Mouse (Mus musculus): ENCODE measurements around the gene Nkx2-5. TPM values are rescaled to one million over a fixed set of nuclear protein-coding genes. Genes with fewer than 3 reads are reported as not detected.

Gene Nkx2-5
- total RNA-seq, 2 experiments from 2014 or later, result 75.6 to 79.8 TPM

DNA sequence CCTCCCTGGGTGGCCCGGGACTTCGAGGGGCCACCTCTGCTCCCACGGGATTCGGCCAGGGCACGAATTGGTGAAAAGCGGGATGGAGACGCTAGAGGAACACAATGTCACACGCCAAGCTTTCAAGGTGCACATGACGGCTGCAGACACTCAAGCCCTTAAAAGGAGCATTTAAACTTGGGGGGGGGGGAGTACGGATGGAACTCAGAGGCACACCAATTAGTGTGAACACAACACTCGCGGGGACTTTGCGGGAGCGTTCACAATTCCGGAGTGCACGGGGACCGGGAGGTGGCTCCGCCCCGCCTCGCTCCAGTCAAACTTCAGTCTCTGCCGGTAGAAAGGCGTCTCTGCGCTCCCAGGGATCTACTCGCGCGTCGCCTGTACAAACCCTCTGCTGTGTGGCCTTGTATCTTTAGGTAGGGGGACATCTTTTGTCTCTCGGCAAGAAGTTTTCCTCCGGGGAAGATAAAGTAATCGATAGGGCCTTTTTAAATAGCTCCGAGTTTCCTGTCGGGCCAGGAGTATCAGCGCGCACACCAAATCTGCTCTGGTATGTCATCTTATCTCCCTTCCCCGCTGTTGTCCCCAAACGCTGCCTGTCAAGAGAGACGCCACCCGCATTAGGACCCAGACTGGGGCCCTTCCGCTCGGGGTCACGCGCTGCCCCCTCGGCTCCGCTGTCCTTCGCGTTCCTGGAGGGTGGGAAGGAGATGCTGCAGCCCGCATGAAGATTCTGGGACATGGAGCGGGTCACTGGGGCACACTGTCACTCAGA lies 5.7 kb upstream of the Nkx2-5 start:
- DNase-seq, result peak in 1 of 2 experiments; percentile 65

DNA sequence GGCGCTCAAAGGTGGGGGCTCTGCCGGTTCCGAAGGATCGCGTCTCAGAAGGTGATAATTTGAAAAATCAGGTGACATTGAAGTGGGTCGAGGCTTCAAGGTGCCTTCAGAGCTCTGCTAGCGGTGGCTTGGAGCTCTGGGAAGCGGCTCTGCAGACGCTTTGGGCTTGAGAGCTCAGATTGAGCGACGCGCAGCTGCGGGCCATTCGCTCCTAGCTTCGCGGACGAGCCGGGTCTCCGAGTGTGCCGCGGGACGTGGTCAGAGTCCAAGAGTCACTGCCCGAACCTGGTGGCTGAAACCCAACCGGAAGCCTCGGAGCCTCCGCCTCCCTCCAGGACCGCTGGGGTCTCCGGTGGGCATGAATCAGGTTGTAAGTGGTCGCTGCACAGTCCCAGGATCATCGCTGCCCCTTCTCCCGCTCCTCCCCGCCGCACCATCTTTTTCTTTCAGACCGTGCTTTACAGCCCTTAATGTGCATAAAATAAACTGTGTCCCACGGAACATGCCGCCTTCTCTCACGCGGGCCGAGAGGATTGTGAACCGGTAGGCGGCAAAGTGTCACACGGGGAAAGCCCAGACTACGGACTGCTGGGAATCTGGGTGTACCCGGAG lies 5.0 kb upstream of the Nkx2-5 start:
- peak in 1 of 2 experiments; percentile 63 for DNase-seq

DNA sequence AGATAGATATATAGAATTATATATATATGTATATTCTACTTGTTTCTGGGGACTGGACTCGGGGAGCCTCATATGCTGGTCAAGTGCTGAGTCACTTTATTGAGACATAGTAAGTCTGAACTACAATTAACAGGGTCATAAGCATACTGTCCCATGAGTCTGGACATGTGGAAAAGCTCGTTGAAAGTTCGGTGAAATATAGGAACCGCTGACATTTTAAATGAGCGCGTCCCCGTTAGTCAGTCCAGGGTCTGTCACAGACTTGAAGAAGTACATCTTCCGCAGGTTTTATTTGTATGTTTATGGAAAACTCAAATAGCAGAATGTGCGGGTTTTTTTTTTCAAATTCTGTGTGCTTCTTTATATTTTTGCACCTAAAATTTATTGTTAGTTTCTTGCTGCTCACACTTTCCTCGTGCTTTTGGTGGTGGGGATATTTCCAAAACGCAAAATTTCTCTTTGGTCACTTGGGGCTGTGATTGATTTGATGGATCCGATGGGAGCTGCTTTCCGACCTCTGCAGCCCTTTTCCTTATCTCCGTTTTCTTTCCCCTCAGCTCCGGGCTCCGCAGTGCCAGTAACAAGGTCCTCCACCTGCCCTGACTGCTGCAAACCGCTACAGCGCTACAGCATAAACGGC lies 4.4 kb upstream of the Nkx2-5 start:
- peak in 1 of 2 experiments; percentile 50 for DNase-seq

DNA sequence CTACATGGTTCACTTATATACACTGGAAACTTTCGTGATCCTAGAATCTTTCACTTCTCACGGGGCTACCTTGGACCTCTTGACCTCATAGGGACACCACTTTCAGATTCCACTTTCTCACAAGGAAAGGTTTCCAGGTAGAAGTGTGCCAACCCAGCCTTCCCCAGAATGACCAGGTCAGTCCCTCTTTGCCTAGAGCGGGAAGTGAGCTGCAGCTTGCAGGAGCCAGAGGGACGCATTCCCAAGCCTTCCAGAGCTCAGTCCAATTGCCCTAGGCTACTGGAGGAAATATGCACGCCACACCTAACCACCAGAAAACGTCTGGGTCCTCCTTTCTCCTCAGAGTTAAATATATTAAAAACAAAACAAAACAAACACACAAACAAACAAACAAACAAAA lies 3.4 kb upstream of the Nkx2-5 start:
- DNase-seq, result peak in 1 of 2 experiments; percentile 49

DNA sequence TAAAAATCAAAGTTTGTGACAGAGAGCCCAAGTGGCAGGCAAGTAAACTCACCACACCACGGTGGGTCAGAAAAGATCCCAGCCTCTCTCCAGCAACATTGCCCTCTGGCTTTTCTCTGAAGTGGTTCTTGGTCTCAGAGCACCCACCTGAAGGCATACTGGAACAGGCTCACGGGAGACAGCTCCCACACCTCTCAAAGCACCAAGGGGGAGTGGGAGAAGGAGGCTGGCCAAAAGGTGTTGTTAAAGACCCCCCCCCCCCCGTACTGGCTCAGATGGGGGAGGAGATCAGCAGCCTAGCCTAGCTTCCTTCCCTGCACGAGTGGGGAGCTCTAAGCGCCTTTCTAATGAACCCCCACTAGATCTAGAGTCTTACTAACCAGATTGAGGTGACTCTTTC lies 3.0 kb upstream of the Nkx2-5 start:
- peak in 1 of 2 experiments; percentile 48 for DNase-seq

DNA sequence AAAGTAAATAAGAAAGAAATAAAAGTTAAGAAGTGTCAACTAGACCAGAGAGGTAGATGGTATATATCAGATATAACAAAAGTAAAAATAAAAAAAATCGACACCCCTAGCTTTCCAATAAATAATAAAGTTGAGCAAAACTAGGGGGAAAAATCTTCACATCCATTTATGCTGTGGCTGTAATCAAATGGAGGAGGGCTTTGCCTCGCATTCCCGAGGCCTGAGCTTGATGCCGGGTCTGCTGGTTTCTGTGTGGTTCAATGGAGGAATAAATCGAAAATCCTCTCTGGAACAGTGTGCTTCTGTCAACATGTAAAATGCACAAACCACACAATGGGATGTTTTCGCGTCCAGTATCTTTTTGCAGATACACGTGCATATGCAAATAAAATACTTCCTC lies 1.6 kb upstream of the Nkx2-5 start:
- DNase-seq, result no peak

DNA sequence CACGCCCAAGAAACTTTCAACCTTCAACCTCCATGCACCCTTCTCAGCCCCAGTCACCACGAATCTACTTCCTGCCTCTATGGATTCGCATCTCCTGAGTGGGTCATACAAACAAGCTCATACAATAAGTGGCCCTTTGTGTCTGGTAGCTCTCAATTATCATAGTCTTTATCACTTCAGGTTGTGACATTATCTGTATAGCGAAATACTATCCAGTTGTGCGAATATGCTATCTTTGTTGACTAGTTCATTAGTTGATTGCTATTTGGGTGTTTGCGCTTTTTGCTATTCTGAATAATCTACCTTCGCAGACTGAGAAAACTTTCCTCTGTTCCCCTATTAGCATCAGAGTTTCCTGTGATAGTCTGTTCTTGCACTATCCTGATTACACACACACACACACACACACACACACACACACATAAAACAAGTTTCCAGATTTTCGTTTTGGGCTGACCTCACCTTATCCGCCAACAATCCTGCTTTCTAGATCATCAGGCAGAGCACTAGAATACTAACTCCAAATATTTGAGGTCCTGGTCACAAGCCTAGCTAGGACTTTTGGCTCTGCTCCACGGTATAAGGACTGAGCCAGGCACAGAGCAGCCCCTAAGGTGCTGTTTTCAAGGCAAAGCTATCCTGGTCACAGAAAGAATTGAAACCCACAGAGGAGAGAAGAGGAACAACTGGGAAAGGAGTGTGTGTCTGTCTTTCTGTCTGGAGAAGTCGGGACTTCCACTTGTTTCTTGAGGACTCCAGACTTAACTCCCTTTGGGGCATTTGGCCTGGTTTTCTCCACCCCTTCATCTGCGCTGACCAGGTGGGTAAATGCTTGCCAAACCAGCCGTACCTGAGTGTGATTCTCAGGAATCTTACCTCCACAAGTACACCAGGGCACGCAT lies 591 bp upstream of the Nkx2-5 start:
- peak in 1 of 2 experiments; percentile 49 for DNase-seq

DNA sequence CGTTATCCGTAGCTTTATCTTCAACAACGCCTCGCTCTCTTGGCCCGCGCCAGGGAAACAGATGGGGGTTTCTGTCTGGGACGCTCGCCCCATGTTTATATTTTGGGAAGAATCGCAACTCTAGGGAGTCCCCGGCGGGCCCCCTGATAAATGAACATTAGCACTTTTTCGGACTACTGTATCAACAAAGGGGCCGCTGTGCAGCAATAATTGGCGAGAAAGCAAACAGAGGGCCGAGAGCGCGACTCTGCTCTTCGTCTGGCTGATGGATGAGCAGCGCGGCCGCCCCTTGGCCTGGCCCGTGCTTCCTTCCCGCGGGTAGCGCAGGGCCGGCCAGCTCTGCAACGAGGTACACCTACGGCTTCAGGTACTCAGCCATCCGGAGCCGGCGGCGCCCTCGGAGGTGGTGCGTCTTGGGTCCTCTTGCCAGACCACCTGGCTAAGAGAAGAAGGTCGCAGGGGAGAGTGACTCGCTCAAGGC lies 398 bp downstream of the Nkx2-5 start:
- peak in 1 of 2 experiments; percentile 60 for DNase-seq

DNA sequence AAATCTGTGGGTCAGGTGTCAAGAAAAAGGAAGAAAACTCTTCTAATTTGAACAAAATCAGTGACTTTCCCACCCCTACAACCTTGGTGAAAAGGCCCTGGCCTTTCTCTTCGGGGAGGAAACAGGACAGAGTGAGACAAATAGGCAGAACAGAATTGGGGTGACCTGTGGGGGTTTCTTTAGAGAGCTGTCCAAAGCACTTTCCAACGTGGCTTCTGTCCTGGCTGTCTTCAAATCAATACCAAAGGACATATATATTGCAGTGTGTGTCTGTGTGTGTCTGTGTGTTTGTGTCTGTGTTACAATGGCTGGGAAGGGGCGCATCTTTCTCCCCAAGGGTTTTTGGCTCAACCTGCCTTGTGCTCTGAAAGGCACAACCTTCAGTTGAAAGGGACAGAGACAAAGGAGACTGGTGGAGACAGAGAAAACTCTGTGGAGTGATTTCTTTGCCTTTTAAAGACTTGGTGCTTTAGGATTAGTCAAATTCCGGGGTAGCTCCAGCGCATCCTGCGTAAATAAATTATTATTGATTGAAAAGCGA lies 1.0 kb downstream of the Nkx2-5 start:
- peak in 1 of 2 experiments; percentile 42 for DNase-seq

DNA sequence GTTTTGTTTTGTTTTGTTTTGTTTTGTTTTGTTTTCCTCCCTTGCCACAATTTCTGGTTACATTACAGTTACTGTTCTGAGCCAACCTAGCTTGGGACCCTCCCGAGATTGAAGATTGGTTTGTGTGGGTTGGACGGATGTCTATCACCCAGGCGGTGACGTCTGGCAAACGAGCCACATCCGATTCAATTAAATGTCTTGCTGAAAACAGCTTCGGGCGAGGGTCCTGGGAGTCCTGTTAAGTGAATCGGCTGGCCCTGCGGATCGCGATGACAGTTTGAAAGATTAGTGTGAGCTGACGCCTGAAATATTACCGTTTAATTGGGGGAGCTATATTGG lies 1.6 kb downstream of the Nkx2-5 start:
- peak in 1 of 2 experiments; percentile 42 for DNase-seq

DNA sequence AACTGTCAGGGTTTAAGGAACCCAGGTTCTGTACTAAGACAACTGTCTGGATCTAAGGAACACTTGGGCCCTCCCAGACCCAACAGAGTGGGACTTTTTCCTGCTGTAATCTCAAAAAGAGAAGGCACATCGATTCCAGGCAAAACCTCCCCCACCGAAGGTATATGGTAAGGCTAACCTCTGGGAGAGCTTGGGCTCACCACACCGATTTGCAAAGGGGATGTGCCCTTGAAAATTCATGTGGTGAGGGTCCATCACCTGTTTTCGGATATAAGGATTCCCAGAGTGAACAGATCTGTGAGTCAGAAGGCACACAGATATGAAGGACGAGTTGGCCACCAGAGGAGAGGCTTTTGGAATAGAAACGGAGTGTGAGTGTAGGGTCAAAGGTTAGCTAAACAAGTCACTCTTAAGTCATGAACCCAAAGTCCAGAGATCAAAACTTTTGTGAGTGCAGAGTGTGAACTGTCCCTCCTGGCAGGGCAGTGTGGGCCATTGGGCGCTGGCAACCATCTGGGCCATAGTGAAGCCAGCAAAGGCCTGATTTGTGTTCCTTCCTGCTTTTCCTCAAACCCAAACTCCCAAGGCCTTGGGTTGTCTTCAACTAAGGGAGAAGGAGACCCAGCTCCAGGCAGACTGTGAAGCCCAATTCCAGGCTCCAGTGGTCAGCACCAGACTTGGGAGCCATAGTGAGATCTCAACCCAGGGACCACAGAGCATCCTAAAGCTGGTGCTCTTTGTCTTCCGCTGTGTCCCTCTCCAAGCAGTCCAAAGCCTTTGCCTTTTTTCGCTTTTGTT lies 2.2 kb downstream of the Nkx2-5 start:
- DNase-seq, result no peak

DNA sequence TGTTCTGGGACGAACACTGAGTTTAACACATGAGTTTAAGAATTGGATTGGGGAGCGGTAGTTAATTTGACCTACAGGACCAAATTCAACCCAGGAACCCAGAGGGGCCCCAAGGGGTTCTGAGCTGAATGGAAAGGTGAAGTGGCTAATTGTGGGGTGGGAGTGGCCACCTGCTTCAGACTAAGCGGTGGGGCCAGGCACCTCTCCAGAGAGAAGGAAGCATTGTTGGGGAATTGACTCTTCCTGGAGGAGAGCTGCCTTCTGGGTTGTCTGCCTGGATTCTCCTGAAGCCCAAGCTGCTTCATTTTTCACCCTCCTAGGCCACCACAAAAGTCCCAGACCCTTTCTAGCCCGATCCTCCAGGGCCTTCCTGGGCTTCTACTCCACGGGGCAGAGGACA lies 2.8 kb downstream of the Nkx2-5 start:
- peak in 1 of 2 experiments; percentile 52 for DNase-seq

DNA sequence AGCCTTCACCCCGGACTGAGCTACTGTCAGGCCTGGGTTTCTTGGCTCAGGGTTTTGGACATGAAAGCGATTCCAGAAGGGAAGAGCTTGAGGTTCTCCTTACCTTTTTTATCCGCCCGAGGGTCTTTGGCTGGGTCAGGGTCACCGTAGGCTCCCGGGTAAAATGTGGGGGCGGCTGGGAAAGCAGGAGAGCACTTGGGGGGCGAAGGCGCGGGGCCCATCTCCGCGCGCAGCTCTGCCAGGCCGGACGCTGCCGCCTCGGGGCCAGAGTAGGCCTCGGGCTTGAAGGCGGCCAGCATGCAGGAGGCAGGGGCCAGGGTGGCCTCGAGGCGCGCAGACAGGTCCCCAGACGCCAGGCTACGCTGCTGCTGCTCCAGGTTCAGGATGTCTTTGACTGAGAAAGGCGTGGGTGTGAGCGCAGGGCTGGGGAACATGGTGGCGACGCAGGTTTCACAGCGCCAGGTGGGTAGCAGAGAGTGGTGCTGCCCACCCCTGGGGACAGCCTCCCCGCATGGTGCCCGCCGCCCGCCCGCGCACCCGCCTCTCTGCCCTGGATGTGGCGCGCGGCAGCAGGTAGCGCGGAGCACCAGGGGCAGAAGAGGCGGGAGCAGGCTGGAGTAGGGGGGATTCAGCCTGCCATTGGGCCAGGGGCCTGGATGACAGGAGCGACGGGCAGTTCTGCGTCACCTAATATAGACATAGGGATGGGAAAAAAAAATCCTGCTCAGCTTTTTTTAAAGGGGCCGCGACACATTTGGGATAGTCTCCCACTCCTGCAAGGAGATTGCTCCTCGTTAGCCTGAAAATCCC lies 3.7 kb downstream of the Nkx2-5 start:
- DNase-seq, result peak; percentile 67 to 84

DNA sequence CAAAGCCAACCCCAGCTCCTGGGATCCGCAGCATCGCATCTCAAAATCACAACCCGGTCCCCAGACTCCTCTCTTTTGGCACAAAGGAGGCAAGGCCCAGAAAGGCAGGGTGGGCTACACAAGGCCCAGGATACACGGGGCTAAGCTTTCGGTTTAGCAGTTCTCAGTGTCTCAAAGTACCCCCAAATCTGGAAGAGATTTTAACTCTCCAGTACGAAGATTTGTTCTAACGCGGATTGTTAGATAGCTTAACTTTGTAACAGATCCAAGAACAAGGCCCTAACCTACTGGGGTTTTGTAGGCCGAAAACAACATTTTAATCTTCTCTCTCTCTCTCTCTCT lies 4.4 kb downstream of the Nkx2-5 start:
- peak in 1 of 2 experiments; percentile 31 for DNase-seq

DNA sequence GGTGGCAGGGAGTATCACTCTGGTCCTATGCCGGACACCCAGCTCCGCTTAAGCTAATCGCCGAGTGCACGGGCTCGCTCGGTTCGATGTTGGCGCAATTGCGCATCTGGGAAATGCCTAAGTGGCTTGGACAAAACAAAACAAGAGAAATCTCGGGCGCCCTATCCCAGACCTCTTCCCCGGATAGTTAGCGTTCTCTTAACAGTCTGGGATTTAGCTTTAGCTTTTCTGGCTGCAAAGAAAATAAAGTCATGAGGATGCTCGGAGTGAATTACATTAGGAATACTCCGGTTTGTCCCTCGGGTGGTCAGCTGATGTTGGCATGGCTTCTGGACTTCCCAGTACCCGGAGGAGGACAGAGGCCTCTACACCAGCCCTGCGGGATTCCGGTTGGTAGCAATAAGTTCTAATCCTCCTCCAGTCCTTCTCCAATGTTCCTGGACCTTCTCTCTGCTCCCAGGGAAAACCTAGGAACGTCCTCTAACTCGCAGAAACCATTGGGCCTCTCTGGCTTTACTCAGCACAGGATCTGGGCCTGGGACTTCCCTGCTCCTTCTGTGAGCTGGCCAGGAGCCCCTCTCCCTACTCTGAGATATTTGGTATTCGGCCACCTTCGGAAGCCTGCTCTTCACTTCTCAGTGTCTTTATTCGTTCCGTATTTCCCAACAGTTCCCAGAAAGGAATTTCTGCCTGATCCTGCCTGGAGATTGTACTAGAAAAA lies 4.9 kb downstream of the Nkx2-5 start:
- DNase-seq, result peak in 1 of 2 experiments; percentile 62

DNA sequence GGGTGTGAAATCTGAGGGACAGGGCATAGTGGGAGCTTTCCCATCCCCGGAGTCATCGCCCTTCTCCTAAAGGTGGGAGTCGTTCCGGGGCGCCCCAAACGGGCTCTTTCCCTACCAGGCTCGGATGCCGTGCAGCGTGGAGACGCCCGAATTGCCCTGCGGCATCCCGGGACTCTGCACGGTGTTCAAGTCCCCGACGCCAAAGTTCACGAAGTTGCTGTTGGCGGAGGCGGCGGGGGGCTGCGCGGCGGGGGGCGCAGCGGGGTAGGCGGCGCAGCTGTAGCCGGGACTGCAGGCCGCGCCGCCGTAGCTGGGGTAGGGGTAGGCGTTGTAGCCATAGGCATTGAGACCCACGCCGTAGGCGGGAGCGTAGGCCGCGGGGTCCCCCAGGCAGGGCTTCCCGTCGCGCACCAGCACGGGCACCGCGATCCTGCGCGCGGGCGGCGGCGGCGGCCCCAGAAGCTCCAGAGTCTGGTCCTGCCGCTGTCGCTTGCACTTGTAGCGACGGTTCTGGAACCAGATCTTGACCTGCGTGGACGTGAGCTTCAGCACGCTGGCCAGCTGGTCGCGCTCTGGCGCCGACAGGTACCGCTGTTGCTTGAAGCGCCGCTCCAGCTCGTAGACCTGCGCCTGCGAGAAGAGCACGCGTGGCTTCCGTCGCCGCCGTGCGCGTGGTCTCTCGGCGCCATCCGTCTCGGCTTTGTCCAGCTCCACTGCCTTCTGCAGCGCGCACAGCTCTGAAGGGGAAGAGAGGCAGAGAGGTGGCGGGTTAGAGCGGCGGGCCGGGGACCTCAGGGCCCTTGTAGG lies 5.7 kb downstream of the Nkx2-5 start:
- no peak for DNase-seq

DNA sequence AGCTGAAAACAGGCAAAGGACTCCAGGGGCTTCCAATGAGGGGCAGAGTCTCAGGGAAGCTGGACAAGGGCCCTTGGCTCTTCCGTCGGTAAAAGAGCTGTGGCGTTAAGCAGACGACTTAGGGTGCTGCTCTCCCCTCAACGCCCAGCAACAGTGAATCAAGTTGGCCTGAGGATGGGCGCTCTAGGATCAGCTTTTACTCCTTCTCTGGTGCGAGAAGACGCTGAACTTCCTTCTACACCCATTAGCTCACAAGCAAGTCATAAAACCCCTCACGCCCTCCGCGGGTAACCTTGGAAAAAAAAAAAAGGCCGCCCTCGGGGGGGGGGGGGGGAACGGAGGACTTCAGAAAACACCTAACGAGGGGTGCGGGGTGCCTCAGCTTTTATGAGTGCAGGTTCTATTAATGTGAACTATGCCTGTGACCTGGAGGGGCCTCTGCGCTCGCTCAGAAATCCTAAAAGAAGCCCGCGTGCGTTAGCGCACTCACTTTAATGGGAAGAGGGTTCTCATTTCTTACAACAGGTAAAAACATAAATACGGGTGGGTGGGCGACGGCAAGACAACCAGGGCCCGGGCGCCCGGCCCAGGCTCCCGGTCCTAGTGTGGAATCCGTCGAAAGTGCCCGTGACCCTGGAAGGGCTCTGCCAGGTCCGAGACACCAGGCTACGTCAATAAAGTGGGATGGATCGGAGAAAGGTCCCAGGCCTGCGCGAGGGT lies 6.5 kb downstream of the Nkx2-5 start:
- DNase-seq, result peak in 1 of 2 experiments; percentile 32

DNA sequence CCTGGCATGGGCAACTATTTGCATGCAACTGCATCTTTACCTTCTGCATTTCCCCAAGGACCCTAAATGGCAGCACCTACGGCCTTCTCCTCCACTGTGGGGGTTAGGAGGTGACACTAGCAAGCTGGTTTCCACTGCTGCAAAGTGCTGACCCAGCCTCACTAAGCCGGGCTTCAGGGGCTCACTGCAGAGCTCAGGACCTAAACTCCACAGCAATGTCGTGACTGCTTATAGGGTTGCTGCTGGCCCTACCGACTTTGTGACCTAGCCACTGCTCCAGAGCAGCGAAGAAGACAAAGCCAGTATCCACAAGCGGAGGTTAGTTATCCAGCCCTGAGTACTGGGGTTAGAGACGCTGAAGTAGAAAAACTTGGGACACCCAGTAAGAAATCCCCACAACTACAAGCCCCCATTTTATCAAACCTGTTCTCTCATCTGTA lies 7.2 kb downstream of the Nkx2-5 start:
- no peak for DNase-seq

Data from heart, adult 18-20 months (tissue).